10 mouse cellular contexts compared by ENCODE assay signal in genomic region chr3:135673695-135674094, GRCm38 (mm10). TPM values are rescaled to one million over a fixed set of nuclear protein-coding genes. Genes with fewer than 3 reads are reported as not detected.
DNase-seq lines count a peak whose midpoint lies in the region; ATAC-seq and TF ChIP-seq lines count a peak whose summit lies in the region.
"Had no signal": no experiment of that assay in that cellular context is flagged by ENCODE, and none has a peak within 500 bp of the region (broad histone marks: within the 10 kb centered on the region; RNA-seq: fewer than 3 reads in every experiment).

No protein-coding gene starts in this region.

- 0 out of 2 replicates have a peak overlapping the region, but pooled peaks have one; percentile 32 for H3K4me2 ChIP-seq in lung, embryonic 14.5 days
- H3K4me2 ChIP-seq: liver, embryonic 15.5 days had no signal

- peak overlapping the region; percentile 38 for H3K27ac ChIP-seq in heart, embryonic 10.5 days
- peak overlapping the region; percentile 52; the same call in 1 of the 2 replicates for H3K27ac ChIP-seq in lung, embryonic 14.5 days (ENCODE audit: low read depth)
- H3K27ac ChIP-seq: liver, embryonic 15.5 days had no signal

- peaks cover 8% of the 10 kb centered on the region; the same call in 1 of the 2 replicates for H3K36me3 ChIP-seq in heart, embryonic 10.5 days
- H3K36me3 ChIP-seq in lung, embryonic 14.5 days (ENCODE audit: insufficient read depth): 0 out of 2 replicates have a peak, but pooled peaks cover 5% of the 10 kb centered on the region
- H3K36me3 ChIP-seq: liver, embryonic 15.5 days had no signal

- no peak overlapping the region; the same call in none of the 2 replicates for H3K4me3 ChIP-seq in heart, embryonic 10.5 days
- H3K4me3 ChIP-seq in lung, embryonic 14.5 days (ENCODE audit: low read depth, low read length): no peak overlapping the region
- H3K4me3 ChIP-seq: liver, embryonic 15.5 days had no signal

- DNase-seq in heart, embryonic 10.5 days (ENCODE audit: low spot score): no peak
- DNase-seq in heart, postnatal 36 days: no peak
- DNase-seq in retina, postnatal 1 day: peak; percentile 19
- DNase-seq in retina, embryonic 14.5 days (ENCODE audit: low spot score): no peak
- DNase-seq in lung, embryonic 14.5 days: peak; percentile 80
- peak; percentile 32 for DNase-seq in yolk sac, embryonic 10.5 days (ENCODE audit: low spot score)
- DNase-seq in gastrocnemius, postnatal 14 days: no peak
- no peak for DNase-seq in adrenal gland, postnatal 25 days
- DNase-seq: adrenal gland, postnatal 10 days had no signal

- ATAC-seq in lung, embryonic 14.5 days (ENCODE audit: insufficient read depth): peak; percentile 80

- H3K4me1 ChIP-seq in heart, embryonic 10.5 days: peaks cover 50% of the 10 kb centered on the region
- H3K4me1 ChIP-seq in lung, embryonic 14.5 days (ENCODE audit: insufficient read depth): peaks cover 15% of the 10 kb centered on the region

- H3K9ac ChIP-seq in lung, embryonic 14.5 days: no peak overlapping the region
- H3K9ac ChIP-seq: liver, embryonic 15.5 days had no signal

- intact Hi-C loops in heart, postnatal 36 days (cut with DNase I): no loop called here
- intact Hi-C loops in gastrocnemius, postnatal 14 days (cut with DNase I; ENCODE audit: low total_unique reads): loop anchor here (5.0 kb wide), 1 partner anchor 94 kb away; no protein-coding TSS in a partner anchor

- H3K27me3 ChIP-seq in heart, embryonic 10.5 days (ENCODE audit: insufficient read depth, poor library complexity, severe bottlenecking): no peaks in the 10 kb centered on the region
- H3K27me3 ChIP-seq in lung, embryonic 14.5 days (ENCODE audit: insufficient read depth, low read length): no peaks in the 10 kb centered on the region
- H3K27me3 ChIP-seq: liver, embryonic 15.5 days had no signal

- 29% methylated on average over 7 of the region's 7 CpGs for WGBS in heart, embryonic 10.5 days
- WGBS in lung, embryonic 14.5 days: 33% methylated on average over 7 of the region's 7 CpGs

- H3K9me3 ChIP-seq in heart, embryonic 10.5 days: no peaks in the 10 kb centered on the region
- H3K9me3 ChIP-seq in lung, embryonic 14.5 days (ENCODE audit: low read depth, low read length): peaks cover 3% of the 10 kb centered on the region; the same call in 1 of the 2 replicates
- H3K9me3 ChIP-seq: liver, embryonic 15.5 days had no signal

- no peak for TF ChIP-seq CTCF in lung, embryonic 14.5 days (IDR thresholded peaks at IDR 0.05; ENCODE audit: low read depth)

RNA-seq across cellular contexts. Expression of gene Nfkb1, which starts 17.7 kb away (rescaled TPM):
- polyA plus RNA-seq in heart, embryonic 10.5 days (2016; fragmentation: Nextera tagmentation; extraction: Ambion mirVana): 13.2 and 16.0 TPM in 2 replicates
- 10 to 100 TPM; 36.9 to 37.9 TPM for total RNA-seq in heart, postnatal 36 days (2021)
- polyA plus RNA-seq in lung, embryonic 14.5 days (2014; fragmentation: Nextera tagmentation; extraction: Ambion mirVana): 34.4 and 34.8 TPM in 2 replicates
- total RNA-seq in gastrocnemius, postnatal 14 days (2021): 10 to 100 TPM; 20.2 to 20.5 TPM
- total RNA-seq in adrenal gland, postnatal 25 days (2021): 68.8 and 69.5 TPM in 2 replicates

Comparison
In these comparisons a context has a peak if more than half of its experiments do, and no peak if none do; other contexts are left out.
1. DNase-seq: peak in retina, postnatal 1 day (single experiment), lung, embryonic 14.5 days (single experiment) and yolk sac, embryonic 10.5 days (single experiment); none in heart, embryonic 10.5 days (single experiment), heart, postnatal 36 days (0 of 2), retina, embryonic 14.5 days (single experiment), gastrocnemius, postnatal 14 days (single experiment) and adrenal gland, postnatal 25 days (single experiment).